Mouse (Mus musculus): Measurements from ENCODE around the gene Vmn1r53.
"Not testable (repeated sequence)": the region's sequence is repeated elsewhere in the genome, so short reads cannot be mapped to it uniquely, and the experiment has no call there.

Vmn1r53 gene

GRCm38 (mm10) chr6:90224338-90224737 is at the start of gene Vmn1r53:
TSS of gene Vmn1r53 (minus strand) at chr6:90224438.
- no peak for DNase-seq

- no peak for DNase-seq
Measured at GRCm38 (mm10) chr6:90246000-90246399, 21.8 kb upstream of the Vmn1r53 start, which contains the start of gene Vmn1r54. TSS of gene Vmn1r54 (plus strand) at chr6:90246300.

GRCm38 (mm10) chr6:90244019-90244418 is 19.8 kb upstream of the Vmn1r53 start:
- no peak for DNase-seq

- DNase-seq = no peak
Measured at GRCm38 (mm10) chr6:90232681-90233080, 8.4 kb upstream of the Vmn1r53 start.

GRCm38 (mm10) chr6:90232114-90232513 is 7.9 kb upstream of the Vmn1r53 start:
- DNase-seq = not testable (repeated sequence)

GRCm38 (mm10) chr6:90202493-90202892 is 21.7 kb downstream of the Vmn1r53 start, which contains the start of gene V1ra8:
TSS of gene V1ra8 (plus strand) at chr6:90202793.
- not testable (repeated sequence) for DNase-seq

- no peak for DNase-seq
Measured at GRCm38 (mm10) chr6:90174508-90174907, 49.7 kb downstream of the Vmn1r53 start, which contains the start of gene Vmn1r52. TSS of gene Vmn1r52 (plus strand) at chr6:90174808.
